Mouse (Mus musculus) kidney, embryonic 14.5 days (tissue): ENCODE measurements at regions not wholly inside any gene's neighbourhood (a gene's known extent, or its start where the extent isn't known, plus 50 kb on each side); places are given as distances from the start of the nearest gene placed in this dataset.
A peak's percentile ranks its signal among the peaks of the same experiment; 100 is the strongest.

Experiments
- ATAC-seq: fragments of 200-750 bp; cut with Nextera tagmentation; 2 replicates; pipeline ENCODE4 v1.8.0; 2017; ENCODE audit warnings: moderate number of reproducible peaks, mild to moderate bottlenecking, moderate TSS enrichment, moderate library complexity; ENCODE audit not compliant: low FRiP score, low TSS enrichment
- H3K27ac ChIP-seq: fragments of 300-500 bp; sonication (generic); 2 replicates; pipeline ENCODE4 v1.5.1; 2014; ENCODE audit warnings: low read depth, mild to moderate bottlenecking, low read length, moderate library complexity, mixed read lengths
- H3K27me3 ChIP-seq: fragments of 300-500 bp; sonication (generic); 2 replicates; pipeline ENCODE4 v1.6.1; 2014; ENCODE audit warnings: mild to moderate bottlenecking, low read length; ENCODE audit not compliant: control insufficient read depth, insufficient read depth
- H3K36me3 ChIP-seq: fragments of 300-500 bp; sonication (generic); 2 replicates; pipeline ENCODE4 v1.6.1; 2014; ENCODE audit warnings: low read length, mixed read lengths; ENCODE audit not compliant: control insufficient read depth, insufficient read depth
- H3K4me1 ChIP-seq: fragments of 300-500 bp; sonication (generic); 2 replicates; pipeline ENCODE4 v1.6.1; 2014; ENCODE audit warnings: low read length, mixed read lengths; ENCODE audit not compliant: control insufficient read depth, insufficient read depth
- H3K4me2 ChIP-seq: fragments of 300-500 bp; sonication (generic); replicated peaks from 2 replicates; pipeline ENCODE4 v1.6.1; 2014; ENCODE audit warnings: low read depth, mild to moderate bottlenecking, low read length
- H3K4me3 ChIP-seq: fragments of 300-500 bp; sonication (generic); 2 replicates; pipeline ENCODE4 v1.5.1; 2014; ENCODE audit warnings: mild to moderate bottlenecking, low read length
- H3K9ac ChIP-seq: fragments of 300-500 bp; sonication (generic); 2 replicates; pipeline ENCODE4 v1.6.1; 2014; ENCODE audit warnings: low read depth, mild to moderate bottlenecking, low read length, moderate library complexity
- H3K9me3 ChIP-seq: fragments of 300-500 bp; sonication (generic); 2 replicates; pipeline ENCODE4 v1.6.1; 2016; ENCODE audit warnings: low read length; ENCODE audit not compliant: control insufficient read depth
- WGBS: fragments of 180-500 bp; shearing (Covaris S2); extraction: QIAGEN DNeasy Blood & Tissue Kit; methylation state at CpG from one replicate; pipeline ENCODE4 v1.1.7; 2014; 5-methylcytosine and 5-hydroxymethylcytosine counted together

DNA sequence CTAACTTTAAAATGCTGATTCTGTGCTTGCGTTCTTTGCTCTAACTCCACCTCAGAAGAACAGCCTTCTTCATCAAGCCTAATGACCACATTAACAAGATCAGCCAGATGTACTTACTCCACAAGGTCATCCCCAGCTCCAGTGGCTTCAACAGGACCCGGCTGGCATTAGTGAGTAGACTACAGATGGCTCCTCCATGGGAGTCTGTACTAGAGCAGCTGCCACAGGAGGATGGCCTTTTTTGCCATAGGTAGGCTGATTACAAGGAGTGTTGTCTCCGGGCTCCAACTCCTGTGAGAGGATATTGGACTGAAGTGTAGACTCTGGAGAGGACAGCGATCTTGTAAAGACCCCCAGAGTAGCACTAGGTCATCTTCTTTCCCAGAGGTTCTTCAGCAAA is 729.7 kb downstream of the Galc start:
- ATAC-seq = no peak
- Histone ChIP-seq H3K27me3 (no peaks in the 10 kb centered on the region), H3K4me2 (no peak overlapping the region), H3K9ac (no peak overlapping the region), H3K9me3 (no peaks in the 10 kb centered on the region), H3K4me3 (no peak overlapping the region), H3K4me1 (no peaks in the 10 kb centered on the region), H3K36me3 (no peaks in the 10 kb centered on the region), H3K27ac (no peak overlapping the region)
- 90% methylated on average over 4 of the region's 4 CpGs for WGBS

GRCm38 (mm10) chr12:97525931-97526330 is 733.3 kb downstream of the Galc start:
- Histone ChIP-seq H3K9ac (no peak overlapping the region), H3K27ac (no peak overlapping the region), H3K36me3 (no peaks in the 10 kb centered on the region), H3K4me1 (no peaks in the 10 kb centered on the region), H3K4me3 (no peak overlapping the region), H3K27me3 (no peaks in the 10 kb centered on the region), H3K9me3 (no peaks in the 10 kb centered on the region), H3K4me2 (no peak overlapping the region)
- ATAC-seq = no peak
- WGBS = 57% methylated on average over 1 of the region's 1 CpGs

GRCm38 (mm10) chr12:97519834-97520489 is 739.3 kb downstream of the Galc start:
- no peak overlapping the region for H3K4me3 ChIP-seq
- H3K9me3 ChIP-seq = no peaks in the 10 kb centered on the region
- H3K27me3 ChIP-seq = no peaks in the 10 kb centered on the region
- WGBS = 92% methylated on average over 4 of the region's 4 CpGs
- no peak overlapping the region for H3K4me2 ChIP-seq
- no peak for ATAC-seq
- H3K9ac ChIP-seq = no peak overlapping the region
- no peak overlapping the region for H3K27ac ChIP-seq
- H3K4me1 ChIP-seq = no peaks in the 10 kb centered on the region
- H3K36me3 ChIP-seq = no peaks in the 10 kb centered on the region

DNA sequence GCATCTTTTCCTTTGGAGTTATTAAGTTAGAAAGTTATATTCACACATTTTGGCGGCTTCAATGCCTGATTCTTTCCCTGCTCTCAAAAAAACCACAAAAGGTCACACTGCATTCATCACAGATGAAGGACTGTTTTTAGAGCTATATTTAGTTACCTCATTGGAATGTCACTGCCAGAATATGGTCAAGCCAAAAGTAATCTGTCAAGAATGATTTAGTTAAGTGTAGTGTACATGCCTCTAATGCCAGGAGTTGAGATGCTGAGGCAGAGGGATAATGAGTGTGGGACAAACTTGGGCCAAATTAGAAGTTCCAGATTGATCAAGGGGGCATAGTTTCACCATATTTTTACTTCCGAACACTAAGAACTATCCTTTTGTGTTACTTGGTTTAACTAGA is 741.7 kb downstream of the Galc start:
- ATAC-seq = 0 out of 2 replicates have a peak, but pooled peaks have one; percentile 64
- WGBS = 66% methylated on average over 2 of the region's 2 CpGs
- no peak overlapping the region for H3K9ac ChIP-seq

GRCm38 (mm10) chr12:97515805-97516204 is 743.5 kb downstream of the Galc start:
- Histone ChIP-seq H3K9ac (no peak overlapping the region), H3K27me3 (no peaks in the 10 kb centered on the region), H3K27ac (no peak overlapping the region), H3K4me2 (no peak overlapping the region), H3K9me3 (no peaks in the 10 kb centered on the region), H3K4me1 (no peaks in the 10 kb centered on the region), H3K36me3 (no peaks in the 10 kb centered on the region), H3K4me3 (no peak overlapping the region)
- 91% methylated on average over 5 of the region's 5 CpGs for WGBS
- ATAC-seq = no peak

More for the DNA sequence above, 741.7 kb downstream of the Galc start:
- H3K27ac ChIP-seq = no peak overlapping the region
- no peaks in the 10 kb centered on the region for H3K36me3 ChIP-seq
- H3K4me3 ChIP-seq = no peak overlapping the region
- no peak overlapping the region for H3K4me2 ChIP-seq
- no peaks in the 10 kb centered on the region for H3K4me1 ChIP-seq
- H3K27me3 ChIP-seq = no peaks in the 10 kb centered on the region
- no peaks in the 10 kb centered on the region for H3K9me3 ChIP-seq

GRCm38 (mm10) chr12:97511866-97512265 is 747.4 kb downstream of the Galc start:
- no peak overlapping the region for H3K4me3 ChIP-seq
- 46% methylated on average over 9 of the region's 9 CpGs for WGBS
- no peak overlapping the region for H3K27ac ChIP-seq
- no peaks in the 10 kb centered on the region for H3K27me3 ChIP-seq
- no peak overlapping the region for H3K4me2 ChIP-seq
- H3K9me3 ChIP-seq = no peaks in the 10 kb centered on the region
- no peaks in the 10 kb centered on the region for H3K4me1 ChIP-seq
- H3K9ac ChIP-seq = no peak overlapping the region
- no peaks in the 10 kb centered on the region for H3K36me3 ChIP-seq
- ATAC-seq = no peak

DNA sequence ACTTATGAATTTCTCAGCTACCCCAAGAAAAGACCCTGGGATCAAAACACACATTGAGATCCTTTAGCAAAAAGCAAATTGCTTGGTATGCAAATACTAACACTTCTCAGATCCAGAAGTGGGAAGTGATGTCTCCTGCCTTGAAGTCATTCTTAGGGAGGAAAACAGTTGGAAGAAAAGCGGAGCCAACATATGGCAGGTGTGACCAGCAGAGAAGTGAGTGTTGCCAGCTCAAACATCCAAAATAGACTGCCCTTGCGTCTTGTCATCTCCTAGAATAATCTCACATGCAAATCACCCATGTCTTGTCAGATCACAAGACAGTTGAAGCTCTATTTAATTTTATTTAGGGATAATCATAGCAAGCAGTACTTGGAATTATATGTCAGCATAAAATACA is 757.8 kb downstream of the Galc start:
- Histone ChIP-seq H3K9me3 (no peaks in the 10 kb centered on the region), H3K36me3 (no peaks in the 10 kb centered on the region), H3K4me2 (no peak overlapping the region), H3K9ac (no peak overlapping the region), H3K4me1 (no peaks in the 10 kb centered on the region), H3K4me3 (no peak overlapping the region), H3K27ac (no peak overlapping the region), H3K27me3 (no peaks in the 10 kb centered on the region)
- ATAC-seq = no peak
- WGBS = 89% methylated on average over 2 of the region's 2 CpGs

GRCm38 (mm10) chr12:97483559-97483958 is 775.7 kb downstream of the Galc start:
- no peaks in the 10 kb centered on the region for H3K27me3 ChIP-seq
- no peak for ATAC-seq
- H3K9me3 ChIP-seq = no peaks in the 10 kb centered on the region
- no peak overlapping the region for H3K4me2 ChIP-seq
- H3K4me3 ChIP-seq = no peak overlapping the region
- no peak overlapping the region for H3K9ac ChIP-seq
- no peaks in the 10 kb centered on the region for H3K36me3 ChIP-seq
- 45% methylated on average over 2 of the region's 2 CpGs for WGBS
- H3K27ac ChIP-seq = no peak overlapping the region
- no peaks in the 10 kb centered on the region for H3K4me1 ChIP-seq

DNA sequence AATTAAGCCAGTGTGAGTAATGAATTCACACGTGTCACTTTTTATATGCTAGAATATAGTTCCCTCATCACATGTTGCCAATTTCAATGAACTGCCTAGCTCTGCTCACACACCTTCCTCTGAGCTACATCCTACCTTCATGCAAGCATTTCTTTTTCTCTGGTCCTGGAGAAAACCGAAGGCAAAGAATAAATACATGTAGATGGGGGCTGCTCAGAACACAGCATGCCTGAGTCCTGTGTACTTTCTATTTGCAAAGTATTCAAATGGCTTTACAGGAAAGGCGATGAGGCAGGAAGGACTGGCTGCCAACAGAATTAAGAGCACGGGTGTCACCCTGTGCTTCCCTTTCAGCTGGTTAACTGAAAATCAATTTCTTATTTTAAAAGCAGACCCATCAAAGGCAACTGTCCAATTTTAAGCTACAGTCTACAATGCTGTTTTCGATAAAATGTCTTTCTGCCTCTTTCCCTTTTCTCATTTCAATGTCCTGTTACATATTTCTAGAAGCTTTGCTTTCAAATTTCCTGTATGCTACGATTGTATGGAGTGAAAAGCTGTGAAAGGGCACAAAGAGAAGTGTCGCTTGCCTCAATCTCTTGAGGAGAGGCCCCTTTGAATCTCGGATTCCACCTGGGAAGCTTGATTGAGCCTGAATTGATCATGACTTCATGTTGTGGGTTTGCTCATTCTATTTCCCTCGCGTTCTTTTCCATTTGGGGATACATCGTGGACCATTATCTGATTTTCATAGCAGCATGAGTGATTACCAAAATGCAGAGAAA is 782.6 kb downstream of the Galc start:
- no peaks in the 10 kb centered on the region for H3K27me3 ChIP-seq
- H3K4me3 ChIP-seq = no peak overlapping the region
- no peak overlapping the region for H3K4me2 ChIP-seq
- H3K9me3 ChIP-seq = no peaks in the 10 kb centered on the region
- H3K36me3 ChIP-seq = no peaks in the 10 kb centered on the region
- H3K27ac ChIP-seq = no peak overlapping the region
- no peak for ATAC-seq
- H3K4me1 ChIP-seq = no peaks in the 10 kb centered on the region
- WGBS = 70% methylated on average over 11 of the region's 11 CpGs
- H3K9ac ChIP-seq = no peak overlapping the region
